17 mouse cellular contexts compared by ENCODE assay signal in the genomic region with DNA sequence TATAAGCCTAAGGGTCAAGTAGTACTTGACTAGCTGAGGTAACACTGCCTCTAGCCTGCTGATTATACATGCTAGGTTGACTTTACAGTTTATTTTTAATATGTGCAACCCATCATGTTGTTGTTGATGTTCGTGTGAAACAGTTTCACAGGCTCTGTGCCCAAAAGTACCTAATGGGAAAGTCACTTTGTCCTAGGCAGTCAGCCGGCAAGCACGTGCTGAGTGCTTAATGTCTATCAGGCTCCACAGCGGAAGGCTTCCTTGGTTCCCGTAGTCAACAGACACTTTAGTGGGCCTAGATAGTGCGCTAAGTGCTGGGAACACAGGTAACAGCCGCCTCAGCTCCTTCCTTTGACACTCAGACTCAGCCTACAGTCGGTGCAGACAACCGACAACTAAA.
DNase-seq lines count a peak whose midpoint lies in the region; ATAC-seq and TF ChIP-seq lines count a peak whose summit lies in the region.
"Had no signal": no experiment of that assay in that cellular context is flagged by ENCODE, and none has a peak within 500 bp of the region (broad histone marks: within the 10 kb centered on the region; RNA-seq: fewer than 3 reads in every experiment).

No protein-coding gene starts in this region.

- 56% methylated on average over 9 of the region's 9 CpGs for WGBS in heart, embryonic 12.5 days
- 56% methylated on average over 9 of the region's 9 CpGs for WGBS in heart, embryonic 16.5 days
- 83% methylated on average over 9 of the region's 9 CpGs for WGBS in kidney, adult 2 months

- ATAC-seq in heart, embryonic 12.5 days (ENCODE audit: insufficient number of reproducible peaks, low FRiP score) = no peak
- peak; percentile 50 for ATAC-seq in heart, embryonic 16.5 days (replicated peaks; ENCODE audit: extremely low read depth, insufficient read depth, low FRiP score)
- ATAC-seq: forebrain, embryonic 15.5 days; hindbrain, postnatal 0 days had no signal

- peaks cover 5% of the 10 kb centered on the region; the same call in 1 of the 2 replicates for H3K36me3 ChIP-seq in heart, embryonic 12.5 days
- H3K36me3 ChIP-seq in heart, embryonic 16.5 days (ENCODE audit: control insufficient read depth, insufficient read depth) = no peaks in the 10 kb centered on the region
- H3K36me3 ChIP-seq in kidney, adult 2 months (ENCODE audit: control insufficient read depth, insufficient read depth, low read length) = no peaks in the 10 kb centered on the region
- H3K36me3 ChIP-seq: embryonic facial prominence, embryonic 12.5 days; forebrain, embryonic 15.5 days; hindbrain, embryonic 13.5 days had no signal

- TF ChIP-seq POLR2A in kidney, adult 2 months (IDR thresholded peaks at IDR 0.05; ENCODE audit: low read depth, low read length) = no peak

- H3K9ac ChIP-seq in heart, embryonic 12.5 days = no peak overlapping the region
- no peak overlapping the region for H3K9ac ChIP-seq in heart, embryonic 16.5 days (ENCODE audit: low read length)
- H3K9ac ChIP-seq: embryonic facial prominence, embryonic 12.5 days; forebrain, embryonic 15.5 days; hindbrain, embryonic 13.5 days had no signal

- TF ChIP-seq CTCF in kidney, adult 2 months (conservative IDR thresholded peaks at IDR 0.05; ENCODE audit: insufficient read depth, insufficient read length, low read depth, low read length) = no peak

- H3K27me3 ChIP-seq in heart, embryonic 12.5 days (replicated peaks) = no peaks in the 10 kb centered on the region
- no peaks in the 10 kb centered on the region for H3K27me3 ChIP-seq in heart, embryonic 16.5 days (ENCODE audit: control insufficient read depth, insufficient read depth, low read length)
- H3K27me3 ChIP-seq in kidney, adult 2 months (replicated peaks; ENCODE audit: control insufficient read depth, insufficient read depth, low read length) = no peaks in the 10 kb centered on the region
- H3K27me3 ChIP-seq: embryonic facial prominence, embryonic 12.5 days; forebrain, embryonic 15.5 days had no signal

- H3K27ac ChIP-seq in heart, embryonic 12.5 days (ENCODE audit: poor library complexity, severe bottlenecking) = peak overlapping the region; percentile 5; the same call in 1 of the 2 replicates
- no peak overlapping the region for H3K27ac ChIP-seq in heart, embryonic 16.5 days (ENCODE audit: low read length)
- no peak overlapping the region for H3K27ac ChIP-seq in kidney, adult 2 months (ENCODE audit: insufficient read depth, low read depth, low read length)
- H3K27ac ChIP-seq: embryonic facial prominence, embryonic 12.5 days; forebrain, embryonic 15.5 days; hindbrain, postnatal 0 days had no signal

- no peak overlapping the region for H3K4me3 ChIP-seq in heart, embryonic 12.5 days
- no peak overlapping the region for H3K4me3 ChIP-seq in heart, embryonic 16.5 days (ENCODE audit: low read length)
- H3K4me3 ChIP-seq in kidney, adult 2 months (ENCODE audit: insufficient read depth, low read depth, low read length) = no peak overlapping the region
- H3K4me3 ChIP-seq: embryonic facial prominence, embryonic 12.5 days; forebrain, embryonic 15.5 days; hindbrain, embryonic 13.5 days had no signal

- H3K4me2 ChIP-seq in heart, embryonic 12.5 days = no peak overlapping the region
- H3K4me2 ChIP-seq in heart, embryonic 16.5 days (ENCODE audit: low read depth, low read length) = no peak overlapping the region
- H3K4me2 ChIP-seq: embryonic facial prominence, embryonic 12.5 days; forebrain, embryonic 15.5 days; hindbrain, embryonic 13.5 days had no signal

- H3K4me1 ChIP-seq in heart, embryonic 12.5 days (replicated peaks) = peaks cover 27% of the 10 kb centered on the region
- H3K4me1 ChIP-seq in heart, embryonic 16.5 days (ENCODE audit: control insufficient read depth, insufficient read depth, low read length) = peaks cover 4% of the 10 kb centered on the region; the same call in 1 of the 2 replicates
- no peaks in the 10 kb centered on the region for H3K4me1 ChIP-seq in kidney, adult 2 months (ENCODE audit: control insufficient read depth, insufficient read depth, low read length)

- H3K9me3 ChIP-seq in heart, embryonic 12.5 days (replicated peaks) = no peaks in the 10 kb centered on the region
- no peaks in the 10 kb centered on the region for H3K9me3 ChIP-seq in heart, embryonic 16.5 days (replicated peaks; ENCODE audit: control insufficient read depth, low read length)
- H3K9me3 ChIP-seq: embryonic facial prominence, embryonic 12.5 days; forebrain, embryonic 15.5 days; hindbrain, embryonic 13.5 days had no signal

- no peak for DNase-seq in heart, adult 11 months
- no peak for DNase-seq in heart, adult 8-10 months (ENCODE audit: low spot score)
- DNase-seq in kidney, adult 2 months = peak; percentile 30
- DNase-seq in kidney, postnatal 14 days = no peak
- DNase-seq in heart, postnatal 4 days = peak; percentile 24
- no peak for DNase-seq in liver
- DNase-seq: adrenal gland, adult 2 months; adrenal gland, postnatal 36 days; cerebellum, adult 9-10 months; cerebellum, postnatal 25 days; gastrocnemius, postnatal 36 days had no signal

Comparison
In these comparisons a context has a peak if more than half of its experiments do, and no peak if none do; other contexts are left out.
1. DNase-seq: peak in kidney, adult 2 months (single experiment) and heart, postnatal 4 days (single experiment); none in heart, adult 11 months (single experiment), heart, adult 8-10 months (single experiment), kidney, postnatal 14 days (single experiment) and liver (single experiment).